Mouse (Mus musculus) embryonic facial prominence, embryonic 11.5 days (tissue): ENCODE measurements around the gene Phlda1. TPM values are rescaled to one million over a fixed set of nuclear protein-coding genes. Genes with fewer than 3 reads are reported as not detected.
"Not testable (repeated sequence)": the region's sequence is repeated elsewhere in the genome, so short reads cannot be mapped to it uniquely, and the experiment has no call there.

ENCODE experiments used
- ATAC-seq: fragments of 200-750 bp; cut with Nextera tagmentation; replicated peaks from 2 replicates; pipeline ENCODE4 v1.8.0; 2017; ENCODE audit warnings: low read depth; ENCODE audit not compliant: insufficient number of reproducible peaks, low FRiP score, low TSS enrichment
- DNase-seq: peaks from one replicate; pipeline ENCODE4 v3.0.0-alpha.2; 2015; ENCODE audit warnings: low spot score
- H3K27ac ChIP-seq: fragments of 300-500 bp; sonication (generic); replicated peaks from 2 replicates; pipeline ENCODE4 v1.5.1; 2014; ENCODE audit warnings: mild to moderate bottlenecking, low read depth, low read length, control low read depth
- H3K27me3 ChIP-seq: fragments of 300-500 bp; sonication (generic); 2 replicates; pipeline ENCODE4 v1.6.1; 2014; ENCODE audit warnings: mild to moderate bottlenecking, low read length, moderate library complexity, mixed read lengths; ENCODE audit not compliant: control insufficient read depth, insufficient read depth
- H3K36me3 ChIP-seq: fragments of 300-500 bp; sonication (generic); replicated peaks from 2 replicates; pipeline ENCODE4 v1.6.1; 2014; ENCODE audit warnings: low read depth, mild to moderate bottlenecking, low read length, moderate library complexity, mixed read lengths; ENCODE audit not compliant: control insufficient read depth, insufficient read depth
- H3K4me1 ChIP-seq: fragments of 300-500 bp; sonication (generic); 2 replicates; pipeline ENCODE4 v1.6.1; 2014; ENCODE audit warnings: low read length, mixed read lengths; ENCODE audit not compliant: control insufficient read depth, insufficient read depth
- H3K4me2 ChIP-seq: fragments of 300-500 bp; sonication (generic); 2 replicates; pipeline ENCODE4 v1.6.1; 2014; ENCODE audit warnings: low read depth, mild to moderate bottlenecking, control low read depth, low read length, moderate library complexity
- H3K4me3 ChIP-seq: fragments of 300-500 bp; sonication (generic); 2 replicates; pipeline ENCODE4 v1.5.1; 2014; ENCODE audit warnings: low read depth, low read length, control low read depth
- H3K9ac ChIP-seq: fragments of 300-500 bp; sonication (generic); replicated peaks from 2 replicates; pipeline ENCODE4 v1.6.1; 2014; ENCODE audit warnings: mild to moderate bottlenecking, control low read depth, low read length
- H3K9me3 ChIP-seq: fragments of 300-500 bp; sonication (generic); replicated peaks from 2 replicates; pipeline ENCODE4 v1.6.1; 2016; ENCODE audit warnings: mild to moderate bottlenecking, low read length, inconsistent platforms, mixed read lengths; ENCODE audit not compliant: control insufficient read depth
- whole genome bisulfite sequencing: fragments of 180-500 bp; shearing (Covaris S2); extraction: QIAGEN DNeasy Blood & Tissue Kit; methylation state at CpG from one replicate; pipeline ENCODE4 v1.1.7; 2014; 5-methylcytosine and 5-hydroxymethylcytosine counted together
- polyA plus RNA-seq: library from polyadenylated mRNA; unstranded; fragments of >200 nt; fragmentation: Nextera tagmentation; extraction: Ambion mirVana; gene quantifications from 2 replicates; pipeline ENCODE4 v1.2.1, GENCODE M21; 2014

Phlda1 gene
- polyA plus RNA-seq, 1 experiment from 2014 or later = 25.6 TPM

- Histone ChIP-seq H3K4me2 (no peak overlapping the region), H3K9me3 (no peaks in the 10 kb centered on the region), H3K27ac (no peak overlapping the region), H3K9ac (no peak overlapping the region), H3K36me3 (peaks cover 11% of the 10 kb centered on the region), H3K27me3 (no peaks in the 10 kb centered on the region), H3K4me3 (no peak overlapping the region), H3K4me1 (no peaks in the 10 kb centered on the region)
- DNase-seq (no peak), ATAC-seq (no peak)
- WGBS = 80% methylated on average over 2 of the region's 2 CpGs
Observed at GRCm38 (mm10) chr10:111488793-111489192, 17.3 kb upstream of the Phlda1 start.

DNA sequence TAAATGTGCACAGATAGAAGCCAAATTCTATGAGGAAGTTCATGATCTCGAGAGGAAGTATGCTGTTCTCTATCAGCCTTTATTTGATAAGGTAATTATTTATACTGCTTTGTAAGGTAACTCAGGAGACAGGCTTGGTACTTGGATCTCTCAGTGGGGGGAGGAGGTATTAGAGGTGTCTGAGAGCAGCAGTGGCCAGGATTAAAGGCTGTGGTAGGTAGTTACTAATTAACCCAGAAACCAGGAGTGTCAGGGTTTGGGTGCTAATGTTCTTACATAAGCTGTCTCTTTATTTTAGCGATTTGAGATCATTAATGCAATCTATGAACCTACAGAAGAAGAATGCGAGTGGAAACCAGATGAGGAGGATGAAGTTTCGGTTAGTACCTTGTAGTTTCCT, 16.0 kb upstream of the Phlda1 start:
- H3K27me3 ChIP-seq, H3K9me3 ChIP-seq, H3K36me3 ChIP-seq, H3K4me1 ChIP-seq, H3K4me2 ChIP-seq, DNase-seq, ATAC-seq, H3K9ac ChIP-seq, H3K27ac ChIP-seq, H3K4me3 ChIP-seq: not testable (repeated sequence)
- 90% methylated on average over 4 of the region's 4 CpGs for WGBS

DNA sequence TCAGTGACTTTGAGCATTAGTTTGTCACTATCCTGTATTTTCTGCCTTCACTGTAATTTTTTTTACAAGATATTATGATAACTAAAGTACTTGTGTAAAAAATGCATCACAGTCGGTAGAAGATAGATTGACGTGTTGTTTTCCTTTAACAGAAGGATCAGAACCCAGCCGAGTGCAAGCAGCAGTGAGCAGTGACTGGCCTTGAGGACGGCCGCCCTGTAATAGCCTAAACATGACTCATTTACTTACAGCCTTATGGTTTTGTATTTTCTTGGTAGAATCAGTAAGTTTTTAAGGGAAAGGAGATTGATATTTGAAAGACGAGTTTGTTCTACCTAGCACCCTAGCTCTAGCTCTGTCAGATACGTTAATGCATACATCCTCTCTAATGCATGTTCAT, 10.2 kb upstream of the Phlda1 start:
- no peaks in the 10 kb centered on the region for H3K4me1 ChIP-seq
- no peak overlapping the region for H3K4me2 ChIP-seq
- no peak for DNase-seq
- H3K27me3 ChIP-seq = no peaks in the 10 kb centered on the region
- peaks cover 3% of the 10 kb centered on the region for H3K36me3 ChIP-seq
- H3K27ac ChIP-seq = no peak overlapping the region
- H3K9ac ChIP-seq = no peak overlapping the region
- ATAC-seq = no peak
- WGBS = 91% methylated on average over 7 of the region's 7 CpGs
- H3K9me3 ChIP-seq = no peaks in the 10 kb centered on the region
- H3K4me3 ChIP-seq = no peak overlapping the region

DNA sequence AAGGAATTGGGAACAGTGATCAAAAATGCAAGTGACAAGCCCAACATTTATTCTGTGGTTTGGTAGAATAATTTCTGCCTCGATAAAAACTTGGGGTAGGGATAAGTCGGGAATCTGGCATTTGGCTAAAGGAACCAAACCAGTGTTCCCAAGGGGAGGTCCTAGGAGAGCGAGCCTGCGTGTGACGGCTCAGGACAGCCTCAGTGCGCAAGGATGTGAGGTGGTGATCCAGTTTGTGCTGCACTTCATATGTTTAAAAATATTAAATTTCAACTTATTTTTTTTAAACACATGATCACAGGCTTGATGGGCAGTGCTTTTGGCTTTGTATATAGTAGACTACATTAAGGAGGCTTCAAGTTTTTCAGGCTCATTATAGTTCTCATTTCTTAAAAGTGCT, 6.2 kb upstream of the Phlda1 start:
- no peak overlapping the region for H3K9ac ChIP-seq
- no peak overlapping the region for H3K27ac ChIP-seq
- no peaks in the 10 kb centered on the region; the same call in none of the 2 replicates for H3K36me3 ChIP-seq
- DNase-seq = no peak
- H3K4me1 ChIP-seq = no peaks in the 10 kb centered on the region
- H3K27me3 ChIP-seq = no peaks in the 10 kb centered on the region
- WGBS = 67% methylated on average over 6 of the region's 6 CpGs
- no peaks in the 10 kb centered on the region for H3K9me3 ChIP-seq
- no peak overlapping the region for H3K4me2 ChIP-seq
- no peak overlapping the region for H3K4me3 ChIP-seq
- ATAC-seq = no peak

DNA sequence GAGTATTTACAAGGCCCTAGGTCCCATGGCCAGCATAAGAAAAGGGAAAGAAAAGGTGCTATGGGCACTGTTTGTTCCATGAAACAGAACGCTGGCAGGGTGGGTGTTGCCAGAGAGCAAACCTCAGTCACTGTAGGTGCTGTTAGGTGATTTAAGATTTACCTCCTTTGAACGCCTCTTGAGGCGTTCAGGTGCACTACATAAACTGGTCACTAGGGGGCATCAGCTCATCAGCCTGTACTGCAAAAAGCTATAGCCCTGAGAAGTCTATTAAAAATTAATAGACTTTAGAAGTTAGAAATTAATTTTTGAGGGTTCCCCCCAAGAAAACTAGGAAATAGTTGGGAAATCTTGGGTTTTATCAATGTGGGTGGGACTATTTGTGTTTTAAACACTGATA, 3.0 kb upstream of the Phlda1 start:
- no peaks in the 10 kb centered on the region for H3K4me1 ChIP-seq
- no peak overlapping the region for H3K9ac ChIP-seq
- H3K27ac ChIP-seq = no peak overlapping the region
- no peak for ATAC-seq
- H3K9me3 ChIP-seq = no peaks in the 10 kb centered on the region
- H3K4me3 ChIP-seq = no peak overlapping the region
- H3K4me2 ChIP-seq = no peak overlapping the region
- H3K36me3 ChIP-seq = no peaks in the 10 kb centered on the region; the same call in 1 of the 2 replicates
- no peaks in the 10 kb centered on the region for H3K27me3 ChIP-seq
- 1% methylated on average over 3 of the region's 3 CpGs for WGBS
- peak; percentile 86 for DNase-seq

- H3K4me2 ChIP-seq = no peak overlapping the region
- H3K9ac ChIP-seq = no peak overlapping the region
- no peaks in the 10 kb centered on the region for H3K9me3 ChIP-seq
- H3K4me3 ChIP-seq = no peak overlapping the region
- no peaks in the 10 kb centered on the region for H3K27me3 ChIP-seq
- ATAC-seq (no peak), DNase-seq (no peak)
- H3K27ac ChIP-seq = no peak overlapping the region
- 39% methylated on average over 10 of the region's 10 CpGs for WGBS
- H3K4me1 ChIP-seq = no peaks in the 10 kb centered on the region
- no peaks in the 10 kb centered on the region for H3K36me3 ChIP-seq
Observed at GRCm38 (mm10) chr10:111503716-111504115, 2.4 kb upstream of the Phlda1 start.

DNA sequence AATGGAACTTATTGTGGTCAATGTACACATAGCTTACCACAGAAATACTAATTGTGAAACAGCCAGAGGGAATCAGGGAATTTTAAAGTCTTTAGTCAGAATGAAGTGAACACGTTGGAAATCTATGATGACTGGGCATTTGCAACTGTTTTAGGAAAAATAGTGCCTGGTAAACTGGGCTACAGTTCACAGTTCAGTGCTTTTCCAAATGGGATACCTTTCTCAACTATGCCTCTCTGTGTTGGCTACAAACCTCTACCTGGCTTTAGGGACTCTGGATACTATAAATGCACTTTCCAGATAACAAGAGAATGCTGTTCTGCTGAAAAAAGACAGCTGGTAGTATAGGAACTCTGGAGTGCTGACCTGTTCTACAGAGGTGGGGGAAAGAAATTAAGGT, 1.5 kb upstream of the Phlda1 start:
- DNase-seq = no peak
- Histone ChIP-seq H3K36me3 (no peaks in the 10 kb centered on the region), H3K4me1 (no peaks in the 10 kb centered on the region), H3K4me2 (no peak overlapping the region), H3K9ac (no peak overlapping the region), H3K9me3 (no peaks in the 10 kb centered on the region), H3K4me3 (no peak overlapping the region), H3K27me3 (no peaks in the 10 kb centered on the region), H3K27ac (no peak overlapping the region)
- no peak for ATAC-seq
- 72% methylated on average over 1 of the region's 1 CpGs for WGBS

DNA sequence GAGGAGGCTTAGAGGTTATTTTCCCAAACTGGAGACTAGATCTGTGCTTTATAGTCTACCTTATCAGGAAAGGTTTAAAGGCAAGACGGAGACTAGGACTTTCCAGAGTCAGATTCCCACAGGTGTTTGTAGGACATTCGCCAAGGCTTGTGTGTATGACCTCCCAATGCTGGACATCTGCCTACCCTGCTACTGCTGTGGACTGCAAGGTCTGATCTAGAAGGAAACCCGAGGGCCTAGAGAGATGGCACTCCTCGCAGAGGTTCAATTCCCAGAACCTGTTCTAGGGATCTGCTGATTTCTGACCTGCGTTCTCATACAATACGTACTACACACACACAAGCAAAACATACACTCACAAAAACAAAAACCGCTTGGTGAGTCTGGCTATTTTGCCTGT, 680 bp upstream of the Phlda1 start:
- WGBS = 49% methylated on average over 7 of the region's 7 CpGs
- no peaks in the 10 kb centered on the region for H3K36me3 ChIP-seq
- H3K9ac ChIP-seq = no peak overlapping the region
- H3K9me3 ChIP-seq = no peaks in the 10 kb centered on the region
- H3K27ac ChIP-seq = no peak overlapping the region
- H3K4me2 ChIP-seq = peak overlapping the region; percentile 56; the same call in 1 of the 2 replicates
- ATAC-seq (no peak), DNase-seq (no peak)
- H3K27me3 ChIP-seq = no peaks in the 10 kb centered on the region
- H3K4me3 ChIP-seq = no peak overlapping the region
- no peaks in the 10 kb centered on the region for H3K4me1 ChIP-seq
